23 mouse cellular contexts compared by ENCODE assay signal in genomic region chr6:55789557-55789956, GRCm38 (mm10). TPM values are rescaled to one million over a fixed set of nuclear protein-coding genes. Genes with fewer than 3 reads are reported as not detected.
"Had no signal": no experiment of that assay in that cellular context is flagged by ENCODE, and none has a peak within 500 bp of the region (broad histone marks: within the 10 kb centered on the region; RNA-seq: fewer than 3 reads in every experiment).

No protein-coding gene starts in this region.

- H3K36me3 ChIP-seq: liver, embryonic 13.5 days; midbrain, embryonic 15.5 days; neural tube, embryonic 12.5 days; neural tube, embryonic 15.5 days; stomach, embryonic 15.5 days had no signal

- H3K9ac ChIP-seq: liver, embryonic 13.5 days; midbrain, embryonic 15.5 days; neural tube, embryonic 12.5 days; neural tube, embryonic 15.5 days; stomach, embryonic 15.5 days had no signal

- H3K4me2 ChIP-seq: liver, embryonic 13.5 days; midbrain, embryonic 11.5 days; midbrain, embryonic 15.5 days; neural tube, embryonic 12.5 days; neural tube, embryonic 15.5 days; stomach, embryonic 15.5 days had no signal

- H3K27me3 ChIP-seq: liver, embryonic 13.5 days; midbrain, embryonic 15.5 days; neural tube, embryonic 12.5 days; neural tube, embryonic 15.5 days; stomach, embryonic 15.5 days had no signal

- H3K4me3 ChIP-seq: liver, embryonic 13.5 days; midbrain, embryonic 15.5 days; neural tube, embryonic 12.5 days; neural tube, embryonic 15.5 days; stomach, embryonic 15.5 days had no signal

- ATAC-seq: midbrain, embryonic 15.5 days had no signal

- DNase-seq: kidney, adult 2 months; kidney, postnatal 25 days; liver, embryonic 13.5 days; lung, adult 2 months; lung, postnatal 14 days; lung, postnatal 4 days; retina, postnatal 1 day; right cerebral cortex, postnatal 25 days; spleen, adult 18-20 months; thymus, postnatal 25 days had no signal

- H3K27ac ChIP-seq: kidney, postnatal 0 days; liver, embryonic 13.5 days; midbrain, embryonic 15.5 days; neural tube, embryonic 12.5 days; neural tube, embryonic 15.5 days; stomach, embryonic 15.5 days had no signal

- H3K9me3 ChIP-seq: liver, embryonic 13.5 days; midbrain, embryonic 15.5 days; neural tube, embryonic 12.5 days; neural tube, embryonic 15.5 days; stomach, embryonic 15.5 days had no signal

- H3K4me1 ChIP-seq: liver, embryonic 13.5 days had no signal

RNA-seq across cellular contexts. Expression of gene Itprid1, which starts 47.1 kb away (rescaled TPM):
- total RNA-seq: liver, adult 2 months; megakaryocyte progenitor cell, adult 5-6 weeks; megakaryocyte-erythroid progenitor cell, adult 5-6 weeks had no signal
- polyA plus RNA-seq: kidney, adult 2 months; kidney, embryonic 14.5 days; limb, embryonic 11.5 days; liver, adult 2 months; liver, embryonic 13.5 days; liver, embryonic 16.5 days; midbrain, embryonic 15.5 days; neural tube, embryonic 12.5 days; thymus, postnatal 0 days had no signal
